In the genomic region with DNA sequence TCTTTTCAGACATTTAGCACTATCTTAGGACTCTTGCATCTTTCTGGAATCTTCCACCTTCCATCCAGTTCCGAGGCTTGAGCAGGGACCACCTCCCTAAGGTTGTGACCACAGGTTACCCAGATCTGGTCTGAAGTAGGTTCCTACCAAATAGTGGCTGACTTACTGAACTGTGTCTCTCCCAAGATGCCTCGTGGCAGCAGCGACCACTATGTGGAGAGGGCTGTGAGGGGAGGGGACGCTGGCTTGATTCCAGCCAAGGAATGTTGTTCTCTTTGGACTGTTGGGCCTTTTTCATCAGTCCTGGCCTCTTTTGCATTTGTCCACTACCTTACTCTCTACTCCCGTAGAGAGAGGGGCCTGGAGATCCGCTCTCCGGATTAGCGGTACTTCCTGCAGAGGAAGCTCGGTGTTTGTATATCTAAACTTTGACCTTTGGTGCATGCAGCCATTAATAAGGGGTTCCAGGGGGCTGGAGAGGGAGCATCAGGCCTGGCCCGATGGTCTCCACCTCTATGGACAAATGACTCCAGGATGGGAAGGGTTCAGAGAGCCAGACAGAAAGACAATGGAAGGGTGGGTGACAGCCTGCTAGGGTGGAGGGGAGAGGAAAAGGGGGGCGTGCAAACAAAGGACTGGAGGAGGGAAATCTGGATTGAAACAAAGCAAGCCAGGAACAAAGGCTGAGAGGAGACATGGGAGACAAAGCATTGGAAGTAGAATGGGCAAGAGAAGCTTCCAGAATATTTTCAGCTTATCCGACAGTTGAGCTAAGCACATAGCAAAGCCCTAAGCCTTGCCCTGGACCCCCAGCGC, we compare ENCODE assay signal across 14 mouse cellular contexts. TPM values are rescaled to one million over a fixed set of nuclear protein-coding genes. Genes with fewer than 3 reads are reported as not detected.
DNase-seq lines count a peak whose midpoint lies in the region; ATAC-seq and TF ChIP-seq lines count a peak whose summit lies in the region.
"Had no signal": no experiment of that assay in that cellular context is flagged by ENCODE, and none has a peak within 500 bp of the region (broad histone marks: within the 10 kb centered on the region; RNA-seq: fewer than 3 reads in every experiment).

No protein-coding gene starts in this region.

- H3K4me1 ChIP-seq in intestine, embryonic 14.5 days (replicated peaks; ENCODE audit: control insufficient read depth, insufficient read depth, low read length) = peaks cover 24% of the 10 kb centered on the region
- no peaks in the 10 kb centered on the region for H3K4me1 ChIP-seq in intestine, postnatal 0 days (replicated peaks; ENCODE audit: control insufficient read depth, insufficient read depth, low read length)
- peaks cover 70% of the 10 kb centered on the region for H3K4me1 ChIP-seq in embryonic facial prominence, embryonic 10.5 days
- peaks cover 40% of the 10 kb centered on the region for H3K4me1 ChIP-seq in hindbrain, embryonic 12.5 days
- H3K4me1 ChIP-seq in midbrain, embryonic 16.5 days (ENCODE audit: control insufficient read depth, insufficient read depth, low read length) = peaks cover 25% of the 10 kb centered on the region
- H3K4me1 ChIP-seq: liver, embryonic 15.5 days had no signal

- H3K4me2 ChIP-seq in intestine, embryonic 14.5 days (ENCODE audit: low read length) = no peak overlapping the region
- H3K4me2 ChIP-seq in intestine, postnatal 0 days (replicated peaks; ENCODE audit: low read depth) = no peak overlapping the region
- no peak overlapping the region for H3K4me2 ChIP-seq in hindbrain, embryonic 12.5 days (replicated peaks)
- H3K4me2 ChIP-seq in midbrain, embryonic 16.5 days (ENCODE audit: low read length) = no peak overlapping the region
- H3K4me2 ChIP-seq: liver, embryonic 15.5 days; neural tube, embryonic 12.5 days had no signal

- no peak for ATAC-seq in intestine, embryonic 14.5 days (replicated peaks; ENCODE audit: low FRiP score, low TSS enrichment, low read depth)
- no peak for ATAC-seq in intestine, postnatal 0 days
- peak; percentile 60 for ATAC-seq in hindbrain, embryonic 12.5 days (ENCODE audit: low FRiP score)
- no peak for ATAC-seq in midbrain, embryonic 16.5 days
- ATAC-seq: activated CD4-positive, CD25-positive, alpha-beta regulatory T cell, adult 4 months had no signal

- 31% methylated on average over 13 of the region's 13 CpGs for WGBS in intestine, embryonic 14.5 days
- 45% methylated on average over 13 of the region's 13 CpGs for WGBS in intestine, postnatal 0 days
- 25% methylated on average over 13 of the region's 13 CpGs for WGBS in embryonic facial prominence, embryonic 10.5 days
- 25% methylated on average over 13 of the region's 13 CpGs for WGBS in hindbrain, embryonic 12.5 days
- WGBS in midbrain, embryonic 16.5 days = 25% methylated on average over 13 of the region's 13 CpGs

- H3K9ac ChIP-seq in intestine, embryonic 14.5 days (ENCODE audit: low read length) = no peak overlapping the region
- no peak overlapping the region for H3K9ac ChIP-seq in intestine, postnatal 0 days (ENCODE audit: low read depth, low read length)
- peak overlapping the region; percentile 25; the same call in 1 of the 2 replicates for H3K9ac ChIP-seq in hindbrain, embryonic 12.5 days
- no peak overlapping the region for H3K9ac ChIP-seq in midbrain, embryonic 16.5 days (ENCODE audit: low read depth, low read length)
- H3K9ac ChIP-seq: liver, embryonic 15.5 days; neural tube, embryonic 12.5 days had no signal

- H3K4me3 ChIP-seq in intestine, embryonic 14.5 days (ENCODE audit: low read depth, low read length) = no peak overlapping the region
- no peak overlapping the region for H3K4me3 ChIP-seq in intestine, postnatal 0 days (ENCODE audit: low read depth, low read length)
- H3K4me3 ChIP-seq in embryonic facial prominence, embryonic 10.5 days = no peak overlapping the region
- no peak overlapping the region for H3K4me3 ChIP-seq in hindbrain, embryonic 12.5 days
- H3K4me3 ChIP-seq in midbrain, embryonic 16.5 days (ENCODE audit: low read depth, low read length) = no peak overlapping the region
- H3K4me3 ChIP-seq: liver, embryonic 15.5 days; neural tube, embryonic 12.5 days had no signal

- H3K36me3 ChIP-seq in intestine, embryonic 14.5 days (ENCODE audit: control insufficient read depth, insufficient read depth, low read length) = no peaks in the 10 kb centered on the region
- H3K36me3 ChIP-seq in intestine, postnatal 0 days (ENCODE audit: control insufficient read depth, insufficient read depth) = no peaks in the 10 kb centered on the region
- no peaks in the 10 kb centered on the region for H3K36me3 ChIP-seq in embryonic facial prominence, embryonic 10.5 days (replicated peaks)
- no peaks in the 10 kb centered on the region for H3K36me3 ChIP-seq in hindbrain, embryonic 12.5 days
- H3K36me3 ChIP-seq in midbrain, embryonic 16.5 days (ENCODE audit: control insufficient read depth, insufficient read depth, low read length) = no peaks in the 10 kb centered on the region
- H3K36me3 ChIP-seq: liver, embryonic 15.5 days; neural tube, embryonic 12.5 days had no signal

- H3K9me3 ChIP-seq in intestine, embryonic 14.5 days (ENCODE audit: control insufficient read depth, low read length) = no peaks in the 10 kb centered on the region
- no peaks in the 10 kb centered on the region for H3K9me3 ChIP-seq in intestine, postnatal 0 days (ENCODE audit: control insufficient read depth)
- H3K9me3 ChIP-seq in embryonic facial prominence, embryonic 10.5 days = no peaks in the 10 kb centered on the region
- no peaks in the 10 kb centered on the region for H3K9me3 ChIP-seq in hindbrain, embryonic 12.5 days (replicated peaks)
- no peaks in the 10 kb centered on the region for H3K9me3 ChIP-seq in midbrain, embryonic 16.5 days (replicated peaks; ENCODE audit: control insufficient read depth, low read length, poor library complexity, severe bottlenecking)
- H3K9me3 ChIP-seq: liver, embryonic 15.5 days; neural tube, embryonic 12.5 days had no signal

- DNase-seq in intestine, embryonic 14.5 days (ENCODE audit: low spot score) = no peak
- peak; percentile 32 for DNase-seq in embryonic facial prominence, embryonic 10.5 days (ENCODE audit: low spot score)
- DNase-seq in thymus, postnatal 10 days (ENCODE audit: low spot score in 2 of 2) = no peak
- DNase-seq in layer of hippocampus, postnatal 36 days = no peak
- DNase-seq in cerebellum, adult 11 months = no peak
- DNase-seq: cerebellum, adult 2 months had no signal

- no peaks in the 10 kb centered on the region for H3K27me3 ChIP-seq in intestine, embryonic 14.5 days (replicated peaks; ENCODE audit: control insufficient read depth, insufficient read depth, low read length)
- no peaks in the 10 kb centered on the region for H3K27me3 ChIP-seq in intestine, postnatal 0 days (replicated peaks; ENCODE audit: control insufficient read depth, insufficient read depth, low read length)
- H3K27me3 ChIP-seq in embryonic facial prominence, embryonic 10.5 days (replicated peaks; ENCODE audit: low read depth, poor library complexity, severe bottlenecking) = no peaks in the 10 kb centered on the region
- H3K27me3 ChIP-seq in hindbrain, embryonic 12.5 days = no peaks in the 10 kb centered on the region
- no peaks in the 10 kb centered on the region for H3K27me3 ChIP-seq in midbrain, embryonic 16.5 days (ENCODE audit: control insufficient read depth, insufficient read depth, low read depth, low read length)
- H3K27me3 ChIP-seq: CH12.LX; liver, embryonic 15.5 days; neural tube, embryonic 12.5 days had no signal

- H3K27ac ChIP-seq in intestine, embryonic 14.5 days (ENCODE audit: low read depth) = 0 out of 2 replicates have a peak overlapping the region, but pooled peaks have one; percentile 45
- H3K27ac ChIP-seq in intestine, postnatal 0 days (ENCODE audit: low read depth, low read length) = no peak overlapping the region; the same call in 1 of the 2 replicates
- H3K27ac ChIP-seq in embryonic facial prominence, embryonic 10.5 days (replicated peaks) = peak overlapping the region; percentile 76
- peak overlapping the region; percentile 81 for H3K27ac ChIP-seq in hindbrain, embryonic 12.5 days
- H3K27ac ChIP-seq in midbrain, embryonic 16.5 days (ENCODE audit: low read length) = peak overlapping the region; percentile 73
- H3K27ac ChIP-seq: liver, embryonic 15.5 days; neural tube, embryonic 12.5 days had no signal

- TF ChIP-seq CTCF in intestine, postnatal 0 days (IDR thresholded peaks at IDR 0.05; ENCODE audit: low read depth) = no peak

RNA-seq across cellular contexts. Expression of a gene that starts 39.1 kb away (rescaled TPM):
- polyA plus RNA-seq in intestine, embryonic 14.5 days (2014; fragmentation: Nextera tagmentation; extraction: Ambion mirVana) = not detected in 2 replicates
- not detected in 2 replicates for polyA plus RNA-seq in intestine, postnatal 0 days (2015; fragmentation: Nextera tagmentation; extraction: Ambion mirVana)
- not detected in 2 replicates for polyA plus RNA-seq in embryonic facial prominence, embryonic 10.5 days (2016; fragmentation: Nextera tagmentation; extraction: Ambion mirVana)
- not detected in 2 replicates for polyA plus RNA-seq in hindbrain, embryonic 12.5 days (2016; fragmentation: Nextera tagmentation; extraction: Ambion mirVana)
- polyA plus RNA-seq in midbrain, embryonic 16.5 days (2015; fragmentation: Nextera tagmentation; extraction: Ambion mirVana) = not detected in 2 replicates
- total RNA-seq in layer of hippocampus, postnatal 36 days (2021) = not detected
- total RNA-seq: CH12.LX; layer of hippocampus, adult 8-10 months had no signal
- polyA plus RNA-seq: activated CD4-positive, CD25-positive, alpha-beta regulatory T cell, adult 4 months; cerebellum, adult 2 months; liver, embryonic 15.5 days; neural tube, embryonic 12.5 days had no signal
